Mouse (Mus musculus) c-Kit-positive CD71-negative TER-119-negative erythroid progenitor cells, embryonic 14.5 days (primary cell): ENCODE data around the gene Polr2g.
A peak's percentile ranks its signal among the peaks of the same experiment; 100 is the strongest.

Experiments
- DNase-seq: peaks from one replicate; pipeline ENCODE4 v3.0.0-alpha.2; 2013; ENCODE audit warnings: low read depth

The Polr2g gene

DNA sequence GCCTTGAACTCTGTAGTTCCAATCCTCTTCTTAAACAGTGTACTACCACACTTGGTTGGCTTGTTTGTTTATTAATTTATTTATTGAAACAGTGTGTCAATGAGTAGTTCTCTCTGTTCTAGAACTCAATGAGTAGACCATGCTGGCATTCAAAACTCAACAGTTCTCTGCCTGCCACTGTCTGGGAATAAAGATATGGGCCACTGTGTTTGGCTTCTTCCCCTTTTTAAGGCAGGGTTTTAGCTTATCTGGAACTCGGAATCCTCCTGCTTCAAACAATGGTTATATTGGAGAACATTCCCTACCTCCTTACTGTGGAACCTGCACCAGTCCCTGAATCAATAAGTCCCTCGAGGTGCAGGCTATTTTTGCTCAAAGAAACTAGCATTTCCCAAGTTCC is 39.5 kb downstream of the Polr2g start:
- DNase-seq = no peak

DNA sequence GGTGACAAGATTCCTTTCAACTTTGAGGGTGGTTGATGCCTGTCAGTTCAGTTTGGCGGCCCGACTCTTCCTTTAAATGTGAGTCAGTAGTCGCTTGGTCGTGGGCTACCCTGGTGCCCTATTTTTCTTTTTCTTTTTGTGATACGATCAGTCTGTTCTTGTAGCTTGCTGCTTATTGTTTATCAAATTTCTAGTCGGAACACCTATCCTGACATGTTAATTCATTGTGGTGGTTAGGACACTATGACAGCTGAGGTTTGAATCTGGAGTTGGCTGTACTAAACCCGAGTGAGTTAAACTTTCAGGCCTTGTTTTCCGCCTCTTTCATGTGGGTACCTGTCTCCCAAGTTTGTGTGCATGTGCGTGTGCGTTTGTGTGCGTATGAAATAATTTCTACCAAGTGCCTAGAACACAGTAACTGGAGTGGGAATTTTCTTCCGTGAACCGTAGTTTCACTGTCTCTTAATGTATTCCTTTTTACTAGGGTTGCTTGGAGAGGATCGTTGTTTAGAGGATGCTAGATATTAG is 40.8 kb downstream of the Polr2g start:
- DNase-seq = no peak

DNA sequence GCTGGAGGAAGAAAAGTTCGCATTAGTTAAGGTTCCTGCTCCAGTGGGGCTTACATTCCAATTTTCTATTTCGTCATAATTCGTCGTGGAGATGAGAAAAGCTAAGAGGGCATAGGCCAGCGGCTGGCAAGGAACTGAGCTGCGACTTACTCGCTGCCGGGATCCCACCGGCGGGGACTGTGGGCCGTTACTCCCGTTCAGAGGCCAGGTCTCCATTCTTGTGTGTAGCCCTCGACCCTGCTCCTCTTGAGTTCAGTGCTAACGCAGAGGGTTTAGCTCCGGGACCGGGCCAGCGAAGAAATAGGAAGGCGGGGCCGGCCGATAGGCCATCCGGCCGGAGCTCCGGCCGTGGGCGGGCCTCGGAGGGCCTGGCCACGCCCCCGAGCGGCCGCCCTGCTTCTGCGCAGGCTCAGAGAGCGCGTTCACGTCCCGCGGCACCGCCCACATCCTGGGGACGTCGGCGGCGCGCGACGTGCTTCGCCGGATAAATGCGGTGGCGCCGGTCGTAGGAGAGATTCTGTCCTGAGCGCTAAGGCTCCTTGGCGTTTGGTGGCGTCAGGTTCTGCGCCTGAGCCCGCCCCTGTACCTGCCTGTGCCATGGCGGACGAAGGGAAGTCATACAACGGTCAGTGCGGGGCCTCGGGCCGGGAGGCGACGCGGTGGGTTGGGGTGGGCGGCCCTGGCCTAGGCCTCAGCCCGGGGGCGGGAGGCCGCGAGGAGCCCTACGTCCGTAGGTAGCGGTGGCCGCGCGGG is 41.6 kb downstream of the Polr2g start, which contains the start of gene Nxf1:
Gene Nxf1, plus strand, starts transcription at position 439 of the 753 bp plus-strand sequence.
- peak; percentile 88 for DNase-seq

GRCm38 (mm10) chr19:8755652-8756051 is 42.7 kb downstream of the Polr2g start:
- no peak for DNase-seq

DNA sequence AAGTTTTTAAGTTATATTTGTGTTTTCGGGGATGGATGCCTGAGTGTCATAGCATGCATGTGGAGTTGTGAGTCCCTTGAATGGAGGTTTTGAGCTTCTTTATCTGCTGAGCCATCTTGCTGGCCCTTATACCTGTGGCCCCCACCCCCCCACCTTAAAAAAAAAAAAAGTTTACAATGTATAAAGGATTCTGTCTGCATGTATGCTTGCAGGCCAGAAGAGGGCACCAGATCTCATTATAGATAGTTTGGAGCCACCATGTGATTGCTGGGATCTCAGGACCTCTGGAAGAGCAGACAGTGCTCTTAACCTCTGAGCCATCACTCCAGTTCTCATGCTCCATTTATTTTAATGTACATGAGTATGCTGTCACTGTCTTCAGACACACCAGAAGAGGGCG is 51.0 kb downstream of the Polr2g start:
- DNase-seq = no peak

DNA sequence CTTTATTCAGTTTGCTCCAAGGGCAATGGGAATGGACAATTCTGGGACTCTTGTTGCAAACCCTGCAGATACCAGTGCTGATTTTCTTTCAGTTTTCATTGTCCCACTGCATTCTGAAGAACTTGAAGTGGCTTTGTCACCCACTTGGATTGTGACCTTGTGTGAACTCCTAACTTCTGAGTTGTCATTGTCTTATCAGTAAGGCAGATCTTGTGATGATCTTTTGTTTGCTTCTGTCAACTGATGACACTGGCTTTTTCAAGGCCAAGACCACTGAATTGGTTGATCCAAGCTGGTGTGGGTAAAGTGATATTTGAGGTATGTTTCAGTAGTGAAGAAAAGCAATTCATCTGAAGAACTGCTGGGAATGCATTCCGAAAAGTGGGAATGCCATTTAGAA is 53.0 kb downstream of the Polr2g start:
- DNase-seq = no peak
